Comparison of ENCODE assay signal across 29 mouse cellular contexts in the genomic region with DNA sequence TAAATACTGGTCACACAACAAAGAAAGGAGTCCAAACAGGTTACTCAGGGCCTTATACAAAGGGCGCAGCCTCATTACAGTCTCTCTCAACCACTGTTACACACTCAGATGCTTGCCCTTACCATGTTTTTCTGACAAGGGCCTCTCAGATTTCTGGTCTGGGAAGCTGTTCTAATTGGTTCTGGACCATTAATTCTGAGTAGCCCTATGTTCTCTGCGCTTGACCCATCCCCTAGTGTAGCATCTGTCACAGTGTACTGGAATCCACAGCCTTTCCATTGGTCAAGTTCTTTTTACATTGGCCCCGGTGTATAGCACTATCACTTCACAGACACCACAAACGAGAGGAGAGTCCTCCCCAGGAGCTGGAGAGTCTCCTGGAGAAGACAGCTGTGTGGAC. TPM values are rescaled to one million over a fixed set of nuclear protein-coding genes. Genes with fewer than 3 reads are reported as not detected.
DNase-seq lines count a peak whose midpoint lies in the region; ATAC-seq and TF ChIP-seq lines count a peak whose summit lies in the region.
"Had no signal": no experiment of that assay in that cellular context is flagged by ENCODE, and none has a peak within 500 bp of the region (broad histone marks: within the 10 kb centered on the region; RNA-seq: fewer than 3 reads in every experiment).

No protein-coding gene starts in this region.

- H3K4me3 ChIP-seq in kidney, embryonic 16.5 days (ENCODE audit: low read length) = no peak overlapping the region
- no peak overlapping the region for H3K4me3 ChIP-seq in neural tube, embryonic 11.5 days (ENCODE audit: low read depth, low read length)
- no peak overlapping the region for H3K4me3 ChIP-seq in forebrain, embryonic 11.5 days (ENCODE audit: low read depth, low read length)
- H3K4me3 ChIP-seq: embryonic facial prominence, embryonic 12.5 days; embryonic facial prominence, embryonic 15.5 days; forebrain, embryonic 12.5 days; forebrain, embryonic 15.5 days; heart, adult 2 months; heart, embryonic 10.5 days; heart, embryonic 13.5 days had no signal

- H3K9ac ChIP-seq in kidney, embryonic 16.5 days (replicated peaks; ENCODE audit: low read length) = no peak overlapping the region
- H3K9ac ChIP-seq in neural tube, embryonic 11.5 days (ENCODE audit: low read length) = no peak overlapping the region
- no peak overlapping the region for H3K9ac ChIP-seq in forebrain, embryonic 11.5 days (ENCODE audit: low read length)
- H3K9ac ChIP-seq: embryonic facial prominence, embryonic 12.5 days; embryonic facial prominence, embryonic 15.5 days; forebrain, embryonic 12.5 days; forebrain, embryonic 15.5 days; heart, embryonic 13.5 days; hindbrain, embryonic 14.5 days had no signal

- peaks cover 6% of the 10 kb centered on the region for H3K36me3 ChIP-seq in kidney, embryonic 16.5 days (ENCODE audit: insufficient read depth, low read length)
- no peaks in the 10 kb centered on the region; the same call in 1 of the 2 replicates for H3K36me3 ChIP-seq in neural tube, embryonic 11.5 days (ENCODE audit: control insufficient read depth, insufficient read depth, low read length)
- H3K36me3 ChIP-seq in forebrain, embryonic 11.5 days (ENCODE audit: control insufficient read depth, insufficient read depth, low read length) = no peaks in the 10 kb centered on the region
- H3K36me3 ChIP-seq: forebrain, embryonic 15.5 days had no signal

- ATAC-seq in kidney, embryonic 16.5 days (ENCODE audit: low FRiP score, low TSS enrichment) = peak; percentile 83
- peak; percentile 61 for ATAC-seq in Patski
- peak; percentile 53 for ATAC-seq in neural tube, embryonic 11.5 days (ENCODE audit: insufficient read depth, low FRiP score, low TSS enrichment)
- no peak for ATAC-seq in forebrain, embryonic 11.5 days (replicated peaks; ENCODE audit: low FRiP score)
- ATAC-seq: forebrain, embryonic 15.5 days; hindbrain, postnatal 0 days had no signal

- no peaks in the 10 kb centered on the region for H3K27me3 ChIP-seq in kidney, embryonic 16.5 days (ENCODE audit: insufficient read depth, low read length)
- no peaks in the 10 kb centered on the region for H3K27me3 ChIP-seq in Patski
- H3K27me3 ChIP-seq in neural tube, embryonic 11.5 days (ENCODE audit: control insufficient read depth, insufficient read depth, low read length) = 0 out of 2 replicates have a peak, but pooled peaks cover 6% of the 10 kb centered on the region
- no peaks in the 10 kb centered on the region for H3K27me3 ChIP-seq in forebrain, embryonic 11.5 days (ENCODE audit: control insufficient read depth, insufficient read depth, low read length)
- H3K27me3 ChIP-seq: CH12.LX; embryonic facial prominence, embryonic 12.5 days; embryonic facial prominence, embryonic 15.5 days; forebrain, embryonic 12.5 days; forebrain, embryonic 15.5 days; heart, embryonic 13.5 days had no signal

- in situ Hi-C loops in Patski (cut with MboI; ENCODE audit: low pct_unique_long_range_greater_than_20kb) = no loop called here

- POLR2A ChIA-PET in Patski (lab: Charles Lee) = no interaction called here

- no peak overlapping the region for H3K4me2 ChIP-seq in kidney, embryonic 16.5 days (replicated peaks; ENCODE audit: low read depth, low read length)
- no peak overlapping the region for H3K4me2 ChIP-seq in neural tube, embryonic 11.5 days (ENCODE audit: low read depth)
- no peak overlapping the region for H3K4me2 ChIP-seq in forebrain, embryonic 11.5 days (ENCODE audit: low read depth, low read length, severe bottlenecking)
- H3K4me2 ChIP-seq: embryonic facial prominence, embryonic 12.5 days; embryonic facial prominence, embryonic 15.5 days; forebrain, embryonic 12.5 days; forebrain, embryonic 15.5 days; heart, embryonic 13.5 days; hindbrain, embryonic 14.5 days had no signal

- H3K4me1 ChIP-seq in kidney, embryonic 16.5 days (ENCODE audit: insufficient read depth, low read length) = peaks cover 10% of the 10 kb centered on the region; the same call in 1 of the 2 replicates
- 0 out of 2 replicates have a peak, but pooled peaks cover 2% of the 10 kb centered on the region for H3K4me1 ChIP-seq in neural tube, embryonic 11.5 days (ENCODE audit: control insufficient read depth, insufficient read depth, low read length)
- no peaks in the 10 kb centered on the region for H3K4me1 ChIP-seq in forebrain, embryonic 11.5 days (replicated peaks; ENCODE audit: control insufficient read depth, insufficient read depth, low read length)
- H3K4me1 ChIP-seq: embryonic facial prominence, embryonic 12.5 days; forebrain, embryonic 12.5 days; forebrain, embryonic 15.5 days; heart, embryonic 10.5 days had no signal

- TF ChIP-seq CTCF in Patski (IDR thresholded peaks at IDR 0.05) = no peak

- 35% methylated on average over 4 of the region's 4 CpGs for WGBS in kidney, embryonic 16.5 days
- WGBS in neural tube, embryonic 11.5 days = 47% methylated on average over 4 of the region's 4 CpGs
- 85% methylated on average over 4 of the region's 4 CpGs for WGBS in forebrain, embryonic 11.5 days

- DNase-seq in embryo, embryonic 11 days = peak; percentile 11
- DNase-seq in embryo, embryonic 10 days (ENCODE audit: low spot score) = no peak
- DNase-seq in kidney, adult 8-10 months = no peak
- no peak for DNase-seq in Patski (ENCODE audit: low read depth, low spot score)
- DNase-seq in neural tube, embryonic 11.5 days (ENCODE audit: low spot score) = no peak
- DNase-seq in frontal cortex, postnatal 10 days (ENCODE audit: low spot score in 2 of 2) = no peak
- DNase-seq in forebrain, embryonic 11.5 days (ENCODE audit: low spot score) = no peak
- DNase-seq: adrenal gland, adult 8-10 months; adrenal gland, postnatal 25 days; B cell, adult 2 months; cerebellum, adult 11-12 months; cerebellum, adult 8-10 months; cerebellum, postnatal 14 days; gastrocnemius, postnatal 10 days; gastrocnemius, postnatal 36 days; heart, adult 2 months; heart, postnatal 14 days; heart, postnatal 4 days had no signal

- no peak overlapping the region for H3K27ac ChIP-seq in kidney, embryonic 16.5 days (ENCODE audit: low read length)
- H3K27ac ChIP-seq in neural tube, embryonic 11.5 days (ENCODE audit: low read depth, low read length) = no peak overlapping the region
- H3K27ac ChIP-seq in forebrain, embryonic 11.5 days (ENCODE audit: low read depth, low read length) = no peak overlapping the region
- H3K27ac ChIP-seq: embryonic facial prominence, embryonic 12.5 days; embryonic facial prominence, embryonic 15.5 days; forebrain, embryonic 12.5 days; forebrain, embryonic 15.5 days; heart, adult 2 months; heart, embryonic 10.5 days; heart, embryonic 13.5 days; hindbrain, embryonic 14.5 days; hindbrain, postnatal 0 days had no signal

- CTCF ChIA-PET in Patski (lab: Charles Lee) = interaction anchor here (2.4 kb wide), 1 partner anchor 12 kb away, joined by 6 read pairs; no protein-coding TSS in a partner anchor

- no peaks in the 10 kb centered on the region for H3K9me3 ChIP-seq in kidney, embryonic 16.5 days (ENCODE audit: low read length)
- H3K9me3 ChIP-seq in neural tube, embryonic 11.5 days (ENCODE audit: control insufficient read depth, low read length) = no peaks in the 10 kb centered on the region
- H3K9me3 ChIP-seq in forebrain, embryonic 11.5 days (ENCODE audit: control insufficient read depth, low read length) = no peaks in the 10 kb centered on the region
- H3K9me3 ChIP-seq: embryonic facial prominence, embryonic 12.5 days; embryonic facial prominence, embryonic 15.5 days; forebrain, embryonic 12.5 days; forebrain, embryonic 15.5 days; heart, embryonic 10.5 days; heart, embryonic 13.5 days had no signal

RNA-seq across cellular contexts. Expression of gene Cers3, which starts 18.8 kb away (rescaled TPM):
- 1.7 and 2.7 TPM in 2 replicates for polyA plus RNA-seq in kidney, embryonic 16.5 days (2015; fragmentation: Nextera tagmentation; extraction: Ambion mirVana)
- polyA plus RNA-seq in Patski (2021) = 0.10 TPM
- polyA plus RNA-seq in neural tube, embryonic 11.5 days (2014; fragmentation: Nextera tagmentation; extraction: Ambion mirVana) = 0.73 and 0.94 TPM in 2 replicates
- 1.3 TPM in 2 replicates for polyA plus RNA-seq in forebrain, embryonic 11.5 days (2014; fragmentation: Nextera tagmentation; extraction: Ambion mirVana)
- polyA plus RNA-seq: inflammation-experienced regulatory T-cells, adult 6 months had no signal

RNA-seq across cellular contexts. Expression of gene Lins1, which starts 34.8 kb away (rescaled TPM):
- polyA plus RNA-seq in kidney, embryonic 16.5 days (2015; fragmentation: Nextera tagmentation; extraction: Ambion mirVana) = 20.4 and 20.6 TPM in 2 replicates
- 8.9 TPM for polyA plus RNA-seq in Patski (2021)
- 27.5 and 29.1 TPM in 2 replicates for polyA plus RNA-seq in neural tube, embryonic 11.5 days (2014; fragmentation: Nextera tagmentation; extraction: Ambion mirVana)
- polyA plus RNA-seq in forebrain, embryonic 11.5 days (2014; fragmentation: Nextera tagmentation; extraction: Ambion mirVana) = 24.2 and 28.7 TPM in 2 replicates

RNA-seq across cellular contexts. Expression of gene Asb7, which starts 35.1 kb away (rescaled TPM):
- 16.4 and 16.9 TPM in 2 replicates for polyA plus RNA-seq in kidney, embryonic 16.5 days (2015; fragmentation: Nextera tagmentation; extraction: Ambion mirVana)
- polyA plus RNA-seq in Patski (2021) = 10.9 TPM
- 18.7 and 20.7 TPM in 2 replicates for polyA plus RNA-seq in neural tube, embryonic 11.5 days (2014; fragmentation: Nextera tagmentation; extraction: Ambion mirVana)
- polyA plus RNA-seq in forebrain, embryonic 11.5 days (2014; fragmentation: Nextera tagmentation; extraction: Ambion mirVana) = 20.4 and 21.5 TPM in 2 replicates
